Mouse (Mus musculus): ENCODE measurements around the gene Adrm1. TPM values are rescaled to one million over a fixed set of nuclear protein-coding genes. Genes with fewer than 3 reads are reported as not detected.

The Adrm1 gene
- polyA plus RNA-seq (2016; fragmentation: Nextera tagmentation; extraction: Ambion mirVana), result 270 and 277 TPM in 2 replicates

DNA sequence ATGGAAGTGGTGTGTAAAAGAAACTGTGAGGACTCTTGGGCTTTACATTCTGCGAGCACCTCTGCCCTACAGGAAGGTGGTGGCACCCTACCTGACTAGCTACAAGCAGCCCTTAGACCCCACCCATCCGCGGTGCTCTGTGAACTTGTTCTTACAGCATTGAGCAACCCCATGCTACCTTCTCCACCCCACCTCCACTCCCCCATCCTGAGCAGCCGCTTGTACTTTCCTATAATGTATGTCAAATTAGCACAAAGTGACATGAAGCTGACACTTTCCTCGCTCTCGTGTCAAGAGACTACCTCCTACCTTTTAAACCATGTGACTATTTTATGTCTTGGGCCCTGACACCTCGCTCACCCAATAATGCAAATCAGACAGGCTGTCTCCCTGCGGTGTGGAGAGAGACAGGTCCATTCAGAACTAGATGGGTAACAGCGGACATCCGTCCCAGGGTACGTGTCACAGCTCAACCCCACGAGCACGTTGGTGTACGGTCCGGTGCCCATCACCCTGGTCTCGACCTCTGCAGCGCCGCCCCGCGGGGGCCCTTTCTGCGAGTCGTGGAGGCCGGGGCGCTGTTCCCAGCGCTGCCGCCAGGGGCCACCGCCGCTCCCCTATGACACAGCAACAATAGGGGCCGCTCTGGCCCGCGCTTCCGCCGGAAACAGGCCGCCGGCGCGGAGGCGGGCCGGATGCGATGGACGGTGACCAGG is at the start of gene Adrm1:
TSS of gene Adrm1 (plus strand) at position 680 of the 716 bp plus-strand sequence.
- 6% methylated on average over 41 of the region's 41 CpGs for WGBS
- Histone ChIP-seq H3K9me3 (replicated peaks) (no peaks in the 10 kb centered on the region), H3K27me3 (ENCODE audit: low read depth, poor library complexity, severe bottlenecking) (no peaks in the 10 kb centered on the region), H3K36me3 (peaks cover 33% of the 10 kb centered on the region), H3K27ac (replicated peaks) (peak within 1 kb of the TSS; percentile 95), H3K4me1 (peaks cover 27% of the 10 kb centered on the region), H3K4me3 (peak within 1 kb of the TSS; percentile 95)
- peak; percentile 97 for DNase-seq (ENCODE audit: low spot score)

DNA sequence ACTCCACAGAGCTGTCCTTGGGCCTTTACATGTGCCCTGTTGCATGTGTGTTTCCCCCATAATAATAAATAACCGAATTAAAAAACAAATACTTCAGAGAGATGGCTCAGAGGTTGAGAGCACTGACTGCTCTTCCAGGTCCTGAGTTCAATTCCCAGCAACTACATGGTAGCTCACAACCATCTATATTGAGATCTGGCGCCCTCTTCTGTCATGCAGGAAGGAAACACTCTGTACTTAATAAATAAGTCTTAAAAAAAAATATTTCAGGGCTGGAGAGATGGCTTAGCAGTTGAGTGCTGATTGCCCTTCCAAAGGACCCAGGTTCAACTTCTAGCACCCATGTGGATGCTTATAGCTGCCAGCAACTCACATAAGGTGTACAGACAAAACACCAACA is 47.1 kb upstream of the Adrm1 start:
- Histone ChIP-seq H3K4me3 (no peak overlapping the region), H3K27me3 (ENCODE audit: low read depth, poor library complexity, severe bottlenecking) (no peaks in the 10 kb centered on the region)
- WGBS, result 84% methylated on average over 2 of the region's 2 CpGs

DNA sequence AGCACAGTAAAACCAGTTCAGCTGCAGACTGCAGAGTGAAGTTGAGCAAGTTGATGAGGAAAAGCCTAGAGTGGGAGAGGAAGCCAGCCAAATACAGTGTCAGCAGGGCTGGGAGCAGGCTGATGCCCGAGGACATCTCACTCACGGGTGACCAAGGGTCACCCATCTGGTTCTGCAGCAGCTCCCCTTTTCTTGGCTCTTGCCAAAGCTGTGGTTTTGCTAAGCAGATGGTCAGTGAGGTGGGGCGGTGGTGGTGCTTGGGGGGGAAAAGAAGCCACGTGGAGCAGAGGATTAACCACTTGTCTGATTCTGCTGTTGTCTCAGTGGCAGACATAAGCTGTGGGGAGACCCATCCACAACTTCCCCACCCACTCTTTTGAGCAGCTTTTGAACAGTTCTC is 45.1 kb upstream of the Adrm1 start:
- WGBS, result 15% methylated on average over 4 of the region's 4 CpGs

More for the DNA sequence above, 47.1 kb upstream of the Adrm1 start:
- H3K27ac ChIP-seq (replicated peaks), result no peak overlapping the region
- no peaks in the 10 kb centered on the region for H3K9me3 ChIP-seq (replicated peaks)
- H3K36me3 ChIP-seq, result peaks cover 13% of the 10 kb centered on the region
- peaks cover 41% of the 10 kb centered on the region for H3K4me1 ChIP-seq
- no peak for DNase-seq (ENCODE audit: low spot score)

DNA sequence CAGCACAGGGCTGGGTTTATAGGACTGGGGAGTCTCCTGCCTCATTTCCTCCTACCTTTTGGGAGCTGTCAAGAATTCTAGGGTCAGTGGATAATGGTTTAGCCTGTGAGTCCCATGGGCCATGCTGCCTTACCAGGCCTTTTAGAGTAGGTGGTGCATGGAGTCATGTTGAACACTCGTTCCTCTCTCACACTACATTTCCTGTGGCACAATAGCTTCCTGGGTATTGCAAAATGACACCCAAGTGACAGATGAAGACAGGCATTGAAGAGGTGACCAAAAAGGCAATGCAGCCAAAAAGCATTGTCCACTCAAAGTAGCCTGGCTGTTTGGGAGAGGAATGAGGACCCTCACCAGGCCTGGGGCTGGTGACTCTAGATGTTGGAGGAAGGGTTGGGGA is 43.6 kb upstream of the Adrm1 start:
- 76% methylated on average over 1 of the region's 1 CpGs for WGBS
- Histone ChIP-seq H3K4me1 (peaks cover 29% of the 10 kb centered on the region), H3K27me3 (ENCODE audit: low read depth, poor library complexity, severe bottlenecking) (no peaks in the 10 kb centered on the region), H3K36me3 (peaks cover 13% of the 10 kb centered on the region), H3K9me3 (replicated peaks) (no peaks in the 10 kb centered on the region), H3K4me3 (no peak overlapping the region), H3K27ac (replicated peaks) (0 out of 2 replicates have a peak overlapping the region, but pooled peaks have one; percentile 6)
- no peak for DNase-seq (ENCODE audit: low spot score)

More for the DNA sequence above, 45.1 kb upstream of the Adrm1 start:
- no peak for DNase-seq (ENCODE audit: low spot score)
- Histone ChIP-seq H3K27ac (replicated peaks) (peak overlapping the region; percentile 69), H3K36me3 (peaks cover 13% of the 10 kb centered on the region), H3K27me3 (ENCODE audit: low read depth, poor library complexity, severe bottlenecking) (no peaks in the 10 kb centered on the region), H3K4me3 (no peak overlapping the region), H3K4me1 (peaks cover 29% of the 10 kb centered on the region), H3K9me3 (replicated peaks) (no peaks in the 10 kb centered on the region)

DNA sequence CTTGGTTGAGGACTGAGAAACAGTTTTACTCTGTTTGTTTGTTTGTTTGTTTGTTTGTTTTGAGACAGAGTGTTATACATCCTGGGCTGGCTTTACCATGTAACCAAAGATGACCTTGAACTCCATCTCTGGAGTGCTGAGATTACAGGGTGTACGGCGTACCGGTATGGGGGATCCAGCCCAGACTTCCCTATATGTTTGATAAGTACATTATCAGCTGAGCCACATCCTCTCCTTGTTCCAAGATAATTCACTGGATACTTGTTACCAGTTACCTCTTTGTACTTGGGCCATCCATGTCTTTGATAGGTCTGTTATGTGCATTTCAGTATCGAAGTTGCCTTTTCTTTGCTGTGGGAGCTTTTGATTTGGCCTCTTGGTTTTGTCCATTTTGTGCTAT is 38.1 kb upstream of the Adrm1 start:
- Histone ChIP-seq H3K36me3 (peaks cover 7% of the 10 kb centered on the region), H3K4me3 (no peak overlapping the region), H3K27me3 (ENCODE audit: low read depth, poor library complexity, severe bottlenecking) (no peaks in the 10 kb centered on the region), H3K27ac (replicated peaks) (no peak overlapping the region), H3K9me3 (replicated peaks) (no peaks in the 10 kb centered on the region), H3K4me1 (no peaks in the 10 kb centered on the region)
- 95% methylated on average over 4 of the region's 4 CpGs for WGBS
- no peak for DNase-seq (ENCODE audit: low spot score)

DNA sequence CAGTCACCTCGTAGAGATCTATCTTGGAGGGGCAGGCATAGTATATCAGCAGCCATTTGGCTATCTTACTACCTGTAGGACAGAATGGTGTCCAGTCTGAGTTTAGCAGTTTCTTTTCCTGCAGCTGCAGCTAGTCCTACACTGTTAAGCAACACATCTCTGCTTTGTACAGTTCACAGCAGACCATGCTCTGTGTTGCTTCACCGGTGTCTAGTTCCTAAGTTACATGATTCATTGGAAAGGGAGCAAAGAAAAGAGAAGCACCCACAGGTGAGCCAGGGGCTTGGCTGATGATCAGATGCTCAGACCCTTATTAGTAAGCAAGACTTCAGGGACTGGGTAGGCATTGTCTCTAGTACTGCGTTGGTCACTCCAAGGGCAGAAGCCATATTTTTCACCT is 37.4 kb upstream of the Adrm1 start:
- no peaks in the 10 kb centered on the region for H3K4me1 ChIP-seq
- peaks cover 13% of the 10 kb centered on the region for H3K36me3 ChIP-seq
- H3K9me3 ChIP-seq (replicated peaks), result no peaks in the 10 kb centered on the region
- 92% methylated on average over 3 of the region's 3 CpGs for WGBS
- H3K4me3 ChIP-seq, result no peak overlapping the region
- DNase-seq (ENCODE audit: low spot score), result no peak
- no peaks in the 10 kb centered on the region for H3K27me3 ChIP-seq (ENCODE audit: low read depth, poor library complexity, severe bottlenecking)
- H3K27ac ChIP-seq (replicated peaks), result no peak overlapping the region

DNA sequence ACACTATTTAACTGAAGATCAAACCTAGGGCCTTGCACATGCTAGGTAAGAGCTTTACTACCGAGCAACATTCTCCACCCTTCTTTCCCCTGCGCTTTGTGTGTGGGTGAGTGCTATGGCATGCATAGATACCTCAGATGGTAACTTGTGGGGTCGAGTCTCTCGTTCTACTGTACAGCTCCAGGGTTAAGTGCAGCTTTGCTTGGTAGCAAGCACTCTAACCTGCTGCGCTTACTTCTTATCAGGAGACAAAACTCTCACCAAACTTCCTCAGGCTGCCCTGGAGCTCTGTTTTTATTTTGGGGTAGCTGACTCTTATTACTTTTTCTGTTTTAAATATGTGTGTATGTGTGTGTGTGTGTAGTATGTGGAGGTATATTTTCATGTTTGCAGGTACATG is 35.9 kb upstream of the Adrm1 start:
- peaks cover 24% of the 10 kb centered on the region for H3K36me3 ChIP-seq
- H3K9me3 ChIP-seq (replicated peaks), result no peaks in the 10 kb centered on the region
- no peaks in the 10 kb centered on the region for H3K4me1 ChIP-seq
- no peak overlapping the region for H3K4me3 ChIP-seq
- no peak for DNase-seq (ENCODE audit: low spot score)
- no peaks in the 10 kb centered on the region for H3K27me3 ChIP-seq (ENCODE audit: low read depth, poor library complexity, severe bottlenecking)
- 89% methylated on average over 5 of the region's 5 CpGs for WGBS
- H3K27ac ChIP-seq (replicated peaks), result no peak overlapping the region

DNA sequence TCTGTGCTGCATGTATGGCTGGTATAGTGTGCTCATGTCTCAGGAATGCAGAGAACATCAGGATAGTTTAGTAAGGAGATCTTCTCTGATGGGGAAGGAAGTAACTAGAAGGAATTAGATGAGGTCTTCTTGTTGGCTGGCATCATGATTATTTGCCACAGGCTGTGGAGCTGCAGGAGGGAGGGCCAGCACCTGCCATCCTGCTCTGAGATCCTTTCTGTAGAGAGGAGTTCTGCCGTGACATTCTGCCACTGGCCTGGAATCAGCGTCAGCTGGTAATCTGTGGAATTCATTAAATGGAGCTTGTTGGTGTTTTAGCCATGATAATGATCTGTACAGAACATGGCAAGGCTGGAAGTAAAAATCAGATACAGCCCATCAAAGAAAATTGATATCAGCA is 25.2 kb upstream of the Adrm1 start:
- H3K4me3 ChIP-seq, result no peak overlapping the region
- H3K9me3 ChIP-seq (replicated peaks), result no peaks in the 10 kb centered on the region
- no peaks in the 10 kb centered on the region for H3K27me3 ChIP-seq (ENCODE audit: low read depth, poor library complexity, severe bottlenecking)
- 90% methylated on average over 2 of the region's 2 CpGs for WGBS
- H3K4me1 ChIP-seq, result no peaks in the 10 kb centered on the region
- H3K36me3 ChIP-seq, result peaks cover 82% of the 10 kb centered on the region
- no peak overlapping the region for H3K27ac ChIP-seq (replicated peaks)
- no peak for DNase-seq (ENCODE audit: low spot score)

DNA sequence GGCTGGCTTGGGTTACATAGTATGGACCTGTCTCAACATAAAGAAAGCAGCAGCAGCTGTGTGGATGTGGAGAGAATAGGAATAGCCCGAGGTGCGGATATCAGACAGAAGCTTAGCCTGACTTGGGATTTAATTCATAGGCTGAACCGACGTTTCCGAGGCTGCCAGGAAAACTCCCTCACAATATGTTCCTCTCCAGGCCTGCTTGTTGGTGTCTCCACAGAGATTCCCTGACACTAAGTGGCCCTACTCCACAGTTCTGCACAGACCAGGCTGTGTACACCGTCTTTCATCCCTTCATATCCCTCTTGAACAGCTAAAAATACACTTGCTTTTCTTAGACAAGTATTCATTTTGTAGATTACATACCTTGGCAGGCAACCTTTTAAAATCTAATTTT is 23.9 kb upstream of the Adrm1 start:
- Histone ChIP-seq H3K27ac (replicated peaks) (no peak overlapping the region), H3K4me1 (no peaks in the 10 kb centered on the region), H3K4me3 (no peak overlapping the region), H3K9me3 (replicated peaks) (no peaks in the 10 kb centered on the region), H3K27me3 (ENCODE audit: low read depth, poor library complexity, severe bottlenecking) (no peaks in the 10 kb centered on the region), H3K36me3 (peaks cover 85% of the 10 kb centered on the region)
- no peak for DNase-seq (ENCODE audit: low spot score)
- WGBS, result 96% methylated on average over 6 of the region's 6 CpGs

DNA sequence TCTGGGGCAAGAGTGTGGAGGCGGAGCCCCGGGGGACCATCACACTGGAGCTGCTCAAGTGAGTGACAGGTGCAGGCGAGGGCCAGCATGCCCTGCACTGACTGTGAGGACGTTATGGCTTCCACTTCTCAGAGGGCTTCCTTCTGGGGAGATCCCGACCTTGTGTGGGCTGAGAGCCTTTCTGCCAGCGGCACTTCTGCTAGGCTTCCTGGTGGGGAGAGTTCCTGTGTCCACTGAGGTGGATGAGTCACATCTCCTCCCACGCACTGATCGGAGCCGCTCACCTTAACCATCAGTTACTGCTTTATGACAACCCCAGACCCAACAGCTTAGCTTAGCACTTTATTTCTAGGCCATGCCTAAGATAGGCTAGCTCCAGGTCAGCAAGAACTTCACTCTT is 22.7 kb upstream of the Adrm1 start:
- 87% methylated on average over 9 of the region's 9 CpGs for WGBS
- no peak for DNase-seq (ENCODE audit: low spot score)
- Histone ChIP-seq H3K27me3 (ENCODE audit: low read depth, poor library complexity, severe bottlenecking) (no peaks in the 10 kb centered on the region), H3K36me3 (peaks cover 92% of the 10 kb centered on the region), H3K4me1 (no peaks in the 10 kb centered on the region), H3K4me3 (no peak overlapping the region), H3K27ac (replicated peaks) (no peak overlapping the region), H3K9me3 (replicated peaks) (no peaks in the 10 kb centered on the region)

DNA sequence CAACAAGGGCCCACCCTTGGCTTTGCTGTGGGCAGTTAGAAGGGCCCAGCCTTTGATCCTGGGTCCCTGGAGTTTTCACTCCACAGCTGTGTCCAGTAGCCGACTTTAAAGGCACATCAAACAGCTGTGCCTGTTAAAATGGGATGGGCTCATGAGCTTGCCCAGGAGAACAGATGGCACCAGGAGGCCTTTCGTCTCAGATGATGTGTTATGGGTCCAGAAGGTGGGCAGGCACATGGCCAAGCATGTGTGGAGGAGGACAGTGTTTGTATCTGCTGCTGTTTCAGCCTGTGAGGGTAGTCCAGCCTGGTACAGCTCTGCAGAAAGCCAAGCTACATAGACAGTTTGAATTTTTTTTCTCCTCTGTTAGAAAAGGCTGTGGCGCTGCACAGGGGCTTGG is 16.5 kb upstream of the Adrm1 start:
- no peaks in the 10 kb centered on the region for H3K27me3 ChIP-seq (ENCODE audit: low read depth, poor library complexity, severe bottlenecking)
- peaks cover 88% of the 10 kb centered on the region for H3K36me3 ChIP-seq
- H3K9me3 ChIP-seq (replicated peaks), result no peaks in the 10 kb centered on the region
- H3K27ac ChIP-seq (replicated peaks), result no peak overlapping the region
- no peaks in the 10 kb centered on the region for H3K4me1 ChIP-seq
- no peak for DNase-seq (ENCODE audit: low spot score)
- WGBS, result 85% methylated on average over 3 of the region's 3 CpGs
- no peak overlapping the region for H3K4me3 ChIP-seq

DNA sequence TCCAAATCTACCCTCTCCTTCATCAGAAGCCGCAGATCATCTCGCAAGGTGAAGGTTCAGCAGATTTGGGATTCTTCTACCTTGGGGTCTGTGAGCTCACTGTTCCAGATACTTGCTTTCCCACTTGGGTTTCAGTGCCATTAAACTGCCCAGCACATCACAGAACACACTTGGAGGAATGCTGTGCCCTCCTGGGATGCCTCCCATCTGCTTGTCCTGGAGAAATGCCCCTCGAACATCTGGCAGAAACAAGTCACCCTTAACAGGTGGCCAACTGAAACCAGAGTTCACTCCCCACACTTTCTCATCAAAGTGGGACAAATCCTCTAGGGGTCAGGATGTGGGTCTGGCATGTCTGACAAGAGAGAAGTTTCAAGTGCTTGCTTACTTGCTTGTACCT is 12.7 kb upstream of the Adrm1 start:
- DNase-seq (ENCODE audit: low spot score), result no peak
- Histone ChIP-seq H3K4me1 (no peaks in the 10 kb centered on the region), H3K9me3 (replicated peaks) (no peaks in the 10 kb centered on the region), H3K4me3 (no peak overlapping the region), H3K36me3 (peaks cover 88% of the 10 kb centered on the region), H3K27ac (replicated peaks) (no peak overlapping the region), H3K27me3 (ENCODE audit: low read depth, poor library complexity, severe bottlenecking) (no peaks in the 10 kb centered on the region)
- WGBS, result 93% methylated on average over 3 of the region's 3 CpGs

DNA sequence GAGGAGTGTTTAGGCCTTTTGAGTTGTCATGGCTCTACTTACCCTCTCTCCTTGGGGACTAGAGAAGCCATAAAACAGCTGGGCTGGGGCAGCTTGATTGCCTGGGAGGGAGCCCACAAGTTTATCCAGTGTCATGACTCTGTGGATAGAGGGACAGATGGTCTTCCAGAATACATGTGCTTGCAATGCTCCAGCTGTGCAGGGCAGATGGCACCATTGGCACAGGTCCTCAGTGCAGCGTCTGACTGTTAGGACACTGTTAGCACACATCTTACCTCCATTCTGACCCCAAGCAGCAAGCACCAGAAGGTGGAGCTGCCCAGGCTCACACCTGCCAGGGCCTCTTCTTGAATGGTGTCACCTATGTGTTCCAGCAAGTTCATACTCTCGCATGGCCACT is 5.4 kb upstream of the Adrm1 start:
- WGBS, result 80% methylated on average over 2 of the region's 2 CpGs
- DNase-seq (ENCODE audit: low spot score), result no peak
- Histone ChIP-seq H3K27me3 (ENCODE audit: low read depth, poor library complexity, severe bottlenecking) (no peaks in the 10 kb centered on the region), H3K27ac (replicated peaks) (no peak overlapping the region), H3K4me3 (no peak overlapping the region), H3K4me1 (peaks cover 4% of the 10 kb centered on the region), H3K36me3 (peaks cover 31% of the 10 kb centered on the region), H3K9me3 (replicated peaks) (no peaks in the 10 kb centered on the region)

Data from midbrain, embryonic 10.5 days (tissue).